Mouse (Mus musculus): ENCODE results near the gene Msx1. TPM values are rescaled to one million over a fixed set of nuclear protein-coding genes. Genes with fewer than 3 reads are reported as not detected.
A peak's percentile ranks its signal among the peaks of the same experiment; 100 is the strongest.

The Msx1 gene
- polyA plus RNA-seq, 1 experiment, result not detected

GRCm38 (mm10) chr5:37804512-37805118 is 19.8 kb downstream of the Msx1 start:
- Histone ChIP-seq H3K27me3 (replicated peaks) (peaks cover 5% of the 10 kb centered on the region), H3K36me3 (replicated peaks; ENCODE audit: low read length) (no peaks in the 10 kb centered on the region), H3K4me3 (replicated peaks) (no peak overlapping the region), H3K9me3 (peaks cover 13% of the 10 kb centered on the region), H3K4me1 (no peaks in the 10 kb centered on the region)
- no peak for TF ChIP-seq FLI1 (IDR thresholded peaks at IDR 0.05; ENCODE audit: low read length)
- TF ChIP-seq GATA1 (IDR thresholded peaks at IDR 0.05; ENCODE audit: borderline replicate concordance, low read length), result no peak

GRCm38 (mm10) chr5:37797251-37797650 is 27.1 kb downstream of the Msx1 start:
- H3K27me3 ChIP-seq (replicated peaks), result no peaks in the 10 kb centered on the region

GRCm38 (mm10) chr5:37796751-37797150 is 27.6 kb downstream of the Msx1 start:
- Histone ChIP-seq H3K27me3 (replicated peaks) (no peaks in the 10 kb centered on the region), H3K4me3 (replicated peaks) (no peak overlapping the region), H3K4me1 (no peaks in the 10 kb centered on the region), H3K36me3 (replicated peaks; ENCODE audit: low read length) (no peaks in the 10 kb centered on the region), H3K9me3 (peaks cover 2% of the 10 kb centered on the region; the same call in 1 of the 2 replicates)
- TF ChIP-seq FLI1 (IDR thresholded peaks at IDR 0.05; ENCODE audit: low read length) (no peak), GATA1 (IDR thresholded peaks at IDR 0.05; ENCODE audit: borderline replicate concordance, low read length) (no peak)

More at GRCm38 (mm10) chr5:37797251-37797650, 27.1 kb downstream of the Msx1 start:
- no peaks in the 10 kb centered on the region for H3K4me1 ChIP-seq
- TF ChIP-seq FLI1 (IDR thresholded peaks at IDR 0.05; ENCODE audit: low read length) (no peak), GATA1 (IDR thresholded peaks at IDR 0.05; ENCODE audit: borderline replicate concordance, low read length) (no peak)
- H3K9me3 ChIP-seq, result peaks cover 4% of the 10 kb centered on the region; the same call in 1 of the 2 replicates
- H3K36me3 ChIP-seq (replicated peaks; ENCODE audit: low read length), result no peaks in the 10 kb centered on the region
- no peak overlapping the region for H3K4me3 ChIP-seq (replicated peaks)

GRCm38 (mm10) chr5:37795691-37796090 is 28.7 kb downstream of the Msx1 start:
- Histone ChIP-seq H3K4me1 (no peaks in the 10 kb centered on the region), H3K9me3 (no peaks in the 10 kb centered on the region; the same call in 1 of the 2 replicates), H3K36me3 (replicated peaks; ENCODE audit: low read length) (no peaks in the 10 kb centered on the region), H3K27me3 (replicated peaks) (no peaks in the 10 kb centered on the region), H3K4me3 (replicated peaks) (no peak overlapping the region)
- TF ChIP-seq GATA1 (IDR thresholded peaks at IDR 0.05; ENCODE audit: borderline replicate concordance, low read length) (no peak), FLI1 (IDR thresholded peaks at IDR 0.05; ENCODE audit: low read length) (no peak)

GRCm38 (mm10) chr5:37792154-37792553 is 32.2 kb downstream of the Msx1 start:
- TF ChIP-seq FLI1 (IDR thresholded peaks at IDR 0.05; ENCODE audit: low read length) (no peak), GATA1 (IDR thresholded peaks at IDR 0.05; ENCODE audit: borderline replicate concordance, low read length) (no peak)
- H3K9me3 ChIP-seq, result no peaks in the 10 kb centered on the region; the same call in 1 of the 2 replicates
- H3K4me1 ChIP-seq, result no peaks in the 10 kb centered on the region
- no peaks in the 10 kb centered on the region for H3K27me3 ChIP-seq (replicated peaks)
- no peaks in the 10 kb centered on the region for H3K36me3 ChIP-seq (replicated peaks; ENCODE audit: low read length)
- H3K4me3 ChIP-seq (replicated peaks), result no peak overlapping the region

- TF ChIP-seq FLI1 (IDR thresholded peaks at IDR 0.05; ENCODE audit: low read length), result no peak
- no peak for TF ChIP-seq GATA1 (IDR thresholded peaks at IDR 0.05; ENCODE audit: borderline replicate concordance, low read length)
- no peaks in the 10 kb centered on the region for H3K4me1 ChIP-seq
- no peaks in the 10 kb centered on the region for H3K36me3 ChIP-seq (replicated peaks; ENCODE audit: low read length)
- H3K9me3 ChIP-seq, result no peaks in the 10 kb centered on the region
- H3K4me3 ChIP-seq (replicated peaks), result no peak overlapping the region
- no peaks in the 10 kb centered on the region for H3K27me3 ChIP-seq (replicated peaks)
Measured at GRCm38 (mm10) chr5:37784847-37785391, 39.5 kb downstream of the Msx1 start.

- Histone ChIP-seq H3K4me1 (no peaks in the 10 kb centered on the region), H3K36me3 (replicated peaks; ENCODE audit: low read length) (no peaks in the 10 kb centered on the region), H3K4me3 (replicated peaks) (no peak overlapping the region), H3K9me3 (no peaks in the 10 kb centered on the region), H3K27me3 (replicated peaks) (no peaks in the 10 kb centered on the region)
- TF ChIP-seq GATA1 (IDR thresholded peaks at IDR 0.05; ENCODE audit: borderline replicate concordance, low read length), result no peak
- no peak for TF ChIP-seq FLI1 (IDR thresholded peaks at IDR 0.05; ENCODE audit: low read length)
Measured at GRCm38 (mm10) chr5:37783306-37783705, 41.1 kb downstream of the Msx1 start.

- no peaks in the 10 kb centered on the region for H3K36me3 ChIP-seq (replicated peaks; ENCODE audit: low read length)
- TF ChIP-seq FLI1 (IDR thresholded peaks at IDR 0.05; ENCODE audit: low read length), result no peak
- no peak for TF ChIP-seq GATA1 (IDR thresholded peaks at IDR 0.05; ENCODE audit: borderline replicate concordance, low read length)
- peaks cover 21% of the 10 kb centered on the region for H3K9me3 ChIP-seq
- no peaks in the 10 kb centered on the region for H3K27me3 ChIP-seq (replicated peaks)
- H3K4me1 ChIP-seq, result no peaks in the 10 kb centered on the region
- H3K4me3 ChIP-seq (replicated peaks), result peak overlapping the region; percentile 46
Measured at GRCm38 (mm10) chr5:37775681-37776080, 48.7 kb downstream of the Msx1 start.

GRCm38 (mm10) chr5:37774011-37774410 is 50.4 kb downstream of the Msx1 start:
- TF ChIP-seq FLI1 (IDR thresholded peaks at IDR 0.05; ENCODE audit: low read length) (no peak), GATA1 (IDR thresholded peaks at IDR 0.05; ENCODE audit: borderline replicate concordance, low read length) (no peak)
- H3K36me3 ChIP-seq (replicated peaks; ENCODE audit: low read length), result no peaks in the 10 kb centered on the region
- H3K4me3 ChIP-seq (replicated peaks), result no peak overlapping the region
- no peaks in the 10 kb centered on the region for H3K4me1 ChIP-seq
- H3K9me3 ChIP-seq, result peaks cover 25% of the 10 kb centered on the region
- no peaks in the 10 kb centered on the region for H3K27me3 ChIP-seq (replicated peaks)

- Histone ChIP-seq H3K4me1 (no peaks in the 10 kb centered on the region), H3K4me3 (replicated peaks) (no peak overlapping the region), H3K27me3 (replicated peaks) (no peaks in the 10 kb centered on the region), H3K36me3 (replicated peaks; ENCODE audit: low read length) (no peaks in the 10 kb centered on the region), H3K9me3 (peaks cover 25% of the 10 kb centered on the region)
- no peak for TF ChIP-seq GATA1 (IDR thresholded peaks at IDR 0.05; ENCODE audit: borderline replicate concordance, low read length)
- no peak for TF ChIP-seq FLI1 (IDR thresholded peaks at IDR 0.05; ENCODE audit: low read length)
Measured at GRCm38 (mm10) chr5:37770870-37771269, 53.5 kb downstream of the Msx1 start.

Other genes starting within 250 kb of the Msx1 start
- 0.10 TPM in 1 of 2 replicates, not detected in the other for gene Stk32b, start 107.4 kb downstream of the Msx1 start, polyA plus RNA-seq (2012; ENCODE audit: insufficient read depth, low replicate concordance)
- not detected in 2 replicates for gene Cytl1, start 89.1 kb downstream of the Msx1 start, polyA plus RNA-seq (2012; ENCODE audit: insufficient read depth, low replicate concordance)
- 10.2 and 30.9 TPM in 2 replicates for gene Stx18, start 214.2 kb upstream of the Msx1 start, polyA plus RNA-seq (2012; ENCODE audit: insufficient read depth, low replicate concordance)